Mouse (Mus musculus): ENCODE data around the gene Gns.

GRCm38 (mm10) chr10:121425079-121425478 is 60.2 kb downstream of the Gns start:
- TF ChIP-seq EP300 (optimal IDR thresholded peaks at IDR 0.05) (no peak), CTCF (IDR thresholded peaks at IDR 0.05; ENCODE audit: low read depth) (no peak; the same call in 1 of the 2 replicates)
